9 mouse cellular contexts compared by ENCODE assay signal in genomic region chr6:138421931-138422531, GRCm38 (mm10).
A peak's percentile ranks its signal among the peaks of the same experiment; 100 is the strongest.
DNase-seq lines count a peak whose midpoint lies in the region; ATAC-seq lines count a peak whose summit lies in the region.
"Had no signal": no experiment of that assay in that cellular context is flagged by ENCODE, and none has a peak within 500 bp of the region (broad histone marks: within the 10 kb centered on the region; RNA-seq: fewer than 3 reads in every experiment).

No protein-coding gene starts in this region.

- H3K4me2 ChIP-seq in kidney, embryonic 14.5 days (replicated peaks; ENCODE audit: low read depth, low read length), result peak overlapping the region; percentile 61
- H3K4me2 ChIP-seq in hindbrain, embryonic 14.5 days (replicated peaks), result peak overlapping the region; percentile 59
- peak overlapping the region; percentile 70 for H3K4me2 ChIP-seq in midbrain, embryonic 15.5 days

- intact Hi-C loops in gastrocnemius, postnatal 36 days (cut with DNase I), result no loop called here

- no peak for DNase-seq in kidney, postnatal 14 days
- DNase-seq in embryo, embryonic 10.5 days (ENCODE audit: low spot score), result peak; percentile 64
- peak; percentile 54 for DNase-seq in hindbrain, embryonic 14.5 days (ENCODE audit: low spot score)
- no peak for DNase-seq in B cell, adult 2 months
- no peak for DNase-seq in gastrocnemius, postnatal 36 days
- no peak for DNase-seq in thymus, postnatal 36 days

- no peak overlapping the region for H3K27ac ChIP-seq in kidney, embryonic 14.5 days (ENCODE audit: low read depth, low read length)
- H3K27ac ChIP-seq in hindbrain, embryonic 14.5 days, result peak overlapping the region; percentile 89
- peak overlapping the region; percentile 80 for H3K27ac ChIP-seq in midbrain, embryonic 15.5 days

- H3K27me3 ChIP-seq in kidney, embryonic 14.5 days (ENCODE audit: control insufficient read depth, insufficient read depth, low read length), result peaks cover 42% of the 10 kb centered on the region
- H3K27me3 ChIP-seq in hindbrain, embryonic 14.5 days (ENCODE audit: control insufficient read depth, insufficient read depth, low read length), result no peaks in the 10 kb centered on the region
- no peaks in the 10 kb centered on the region for H3K27me3 ChIP-seq in midbrain, embryonic 15.5 days (replicated peaks)

- WGBS in kidney, embryonic 14.5 days, result 1% methylated on average over 24 of the region's 24 CpGs
- 1% methylated on average over 24 of the region's 24 CpGs for WGBS in hindbrain, embryonic 14.5 days
- under 1% methylated on average over 24 of the region's 24 CpGs for WGBS in midbrain, embryonic 15.5 days

- no peaks in the 10 kb centered on the region for H3K36me3 ChIP-seq in kidney, embryonic 14.5 days (ENCODE audit: control insufficient read depth, insufficient read depth, low read length)
- no peaks in the 10 kb centered on the region for H3K36me3 ChIP-seq in hindbrain, embryonic 14.5 days (replicated peaks; ENCODE audit: control insufficient read depth, insufficient read depth)
- H3K36me3 ChIP-seq in midbrain, embryonic 15.5 days (replicated peaks), result no peaks in the 10 kb centered on the region

- H3K4me3 ChIP-seq in kidney, embryonic 14.5 days (ENCODE audit: low read length), result peak overlapping the region; percentile 38
- H3K4me3 ChIP-seq in hindbrain, embryonic 14.5 days (replicated peaks; ENCODE audit: low read length), result peak overlapping the region; percentile 44
- H3K4me3 ChIP-seq in midbrain, embryonic 15.5 days, result peak overlapping the region; percentile 55
- H3K4me3 ChIP-seq: myocyte had no signal

- no peaks in the 10 kb centered on the region for H3K9me3 ChIP-seq in kidney, embryonic 14.5 days (ENCODE audit: control insufficient read depth, low read length)
- H3K9me3 ChIP-seq in hindbrain, embryonic 14.5 days (ENCODE audit: control insufficient read depth, low read length), result no peaks in the 10 kb centered on the region
- H3K9me3 ChIP-seq in midbrain, embryonic 15.5 days, result no peaks in the 10 kb centered on the region

- ATAC-seq in kidney, embryonic 14.5 days (ENCODE audit: low FRiP score, low TSS enrichment), result no peak
- ATAC-seq in hindbrain, embryonic 14.5 days (ENCODE audit: low FRiP score), result 0 out of 2 replicates have a peak, but pooled peaks have one; percentile 15
- peak; percentile 5; the same call in 1 of the 2 replicates for ATAC-seq in midbrain, embryonic 15.5 days (replicated peaks)

- H3K9ac ChIP-seq in kidney, embryonic 14.5 days (ENCODE audit: low read depth, low read length), result no peak overlapping the region
- peak overlapping the region; percentile 61 for H3K9ac ChIP-seq in hindbrain, embryonic 14.5 days
- H3K9ac ChIP-seq in midbrain, embryonic 15.5 days, result peak overlapping the region; percentile 51

- H3K4me1 ChIP-seq in kidney, embryonic 14.5 days (ENCODE audit: control insufficient read depth, insufficient read depth, low read length), result peaks cover 8% of the 10 kb centered on the region; the same call in 1 of the 2 replicates
- peaks cover 37% of the 10 kb centered on the region for H3K4me1 ChIP-seq in hindbrain, embryonic 14.5 days (replicated peaks; ENCODE audit: control insufficient read depth, insufficient read depth, low read length)
- H3K4me1 ChIP-seq in midbrain, embryonic 15.5 days, result peaks cover 41% of the 10 kb centered on the region

Comparison
In these comparisons a context has a peak if more than half of its experiments do, and no peak if none do; other contexts are left out.
1. DNase-seq: peak in embryo, embryonic 10.5 days (single experiment) and hindbrain, embryonic 14.5 days (single experiment); none in kidney, postnatal 14 days (single experiment), B cell, adult 2 months (0 of 2), gastrocnemius, postnatal 36 days (0 of 2) and thymus, postnatal 36 days (0 of 2).
2. Peak in every context shown above with its lines, with median percentiles within 50 percentile points of each other: H3K4me2 ChIP-seq and H3K4me3 ChIP-seq.